ENCODE assay signal across 8 mouse cellular contexts in genomic region chr7:126778147-126778546, GRCm38 (mm10). TPM values are rescaled to one million over a fixed set of nuclear protein-coding genes. Genes with fewer than 3 reads are reported as not detected.
DNase-seq lines count a peak whose midpoint lies in the region; ATAC-seq lines count a peak whose summit lies in the region.

No protein-coding gene starts in this region.

- no peak for DNase-seq in kidney, adult 9 months
- DNase-seq in retina, embryonic 14.5 days (ENCODE audit: low spot score) = no peak
- DNase-seq in layer of hippocampus, adult 11-12 months (ENCODE audit: low spot score) = no peak
- no peak for DNase-seq in left cerebral cortex, adult 18-20 months (ENCODE audit: low spot score in 2 of 2)

- ATAC-seq in kidney, embryonic 14.5 days (ENCODE audit: low FRiP score, low TSS enrichment) = no peak
- ATAC-seq in embryonic facial prominence, embryonic 13.5 days (ENCODE audit: insufficient number of reproducible peaks, insufficient read depth, low FRiP score, low TSS enrichment, low read depth) = no peak
- no peak for ATAC-seq in hindbrain, embryonic 13.5 days (ENCODE audit: low FRiP score)
- no peak for ATAC-seq in midbrain, embryonic 13.5 days

- peaks cover 6% of the 10 kb centered on the region; the same call in 1 of the 2 replicates for H3K36me3 ChIP-seq in kidney, embryonic 14.5 days (ENCODE audit: control insufficient read depth, insufficient read depth, low read length)
- H3K36me3 ChIP-seq in embryonic facial prominence, embryonic 13.5 days = peaks cover 10% of the 10 kb centered on the region; the same call in 1 of the 2 replicates
- H3K36me3 ChIP-seq in hindbrain, embryonic 13.5 days = peaks cover 12% of the 10 kb centered on the region
- peaks cover 5% of the 10 kb centered on the region; the same call in 1 of the 2 replicates for H3K36me3 ChIP-seq in midbrain, embryonic 13.5 days

- H3K27me3 ChIP-seq in kidney, embryonic 14.5 days (ENCODE audit: control insufficient read depth, insufficient read depth, low read length) = no peaks in the 10 kb centered on the region
- no peaks in the 10 kb centered on the region for H3K27me3 ChIP-seq in embryonic facial prominence, embryonic 13.5 days
- H3K27me3 ChIP-seq in hindbrain, embryonic 13.5 days = no peaks in the 10 kb centered on the region
- no peaks in the 10 kb centered on the region for H3K27me3 ChIP-seq in midbrain, embryonic 13.5 days

- H3K27ac ChIP-seq in kidney, embryonic 14.5 days (ENCODE audit: low read depth, low read length) = no peak overlapping the region
- H3K27ac ChIP-seq in embryonic facial prominence, embryonic 13.5 days = no peak overlapping the region
- H3K27ac ChIP-seq in hindbrain, embryonic 13.5 days = peak overlapping the region; percentile 15; the same call in 1 of the 2 replicates
- H3K27ac ChIP-seq in midbrain, embryonic 13.5 days = no peak overlapping the region

- H3K9me3 ChIP-seq in kidney, embryonic 14.5 days (ENCODE audit: control insufficient read depth, low read length) = no peaks in the 10 kb centered on the region
- H3K9me3 ChIP-seq in embryonic facial prominence, embryonic 13.5 days = no peaks in the 10 kb centered on the region
- no peaks in the 10 kb centered on the region for H3K9me3 ChIP-seq in hindbrain, embryonic 13.5 days
- no peaks in the 10 kb centered on the region for H3K9me3 ChIP-seq in midbrain, embryonic 13.5 days

- peaks cover 29% of the 10 kb centered on the region for H3K4me1 ChIP-seq in kidney, embryonic 14.5 days (ENCODE audit: control insufficient read depth, insufficient read depth, low read length)
- peaks cover 47% of the 10 kb centered on the region for H3K4me1 ChIP-seq in embryonic facial prominence, embryonic 13.5 days
- H3K4me1 ChIP-seq in hindbrain, embryonic 13.5 days (replicated peaks) = peaks cover 61% of the 10 kb centered on the region
- peaks cover 53% of the 10 kb centered on the region for H3K4me1 ChIP-seq in midbrain, embryonic 13.5 days (replicated peaks)

- H3K4me3 ChIP-seq in kidney, embryonic 14.5 days (ENCODE audit: low read length) = peak overlapping the region; percentile 73
- H3K4me3 ChIP-seq in embryonic facial prominence, embryonic 13.5 days = no peak overlapping the region; the same call in 1 of the 2 replicates
- 0 out of 2 replicates have a peak overlapping the region, but pooled peaks have one; percentile 82 for H3K4me3 ChIP-seq in hindbrain, embryonic 13.5 days
- peak overlapping the region; percentile 58 for H3K4me3 ChIP-seq in midbrain, embryonic 13.5 days (replicated peaks)

- no peak overlapping the region; the same call in 1 of the 2 replicates for H3K4me2 ChIP-seq in kidney, embryonic 14.5 days (replicated peaks; ENCODE audit: low read depth, low read length)
- peak overlapping the region; percentile 92 for H3K4me2 ChIP-seq in embryonic facial prominence, embryonic 13.5 days
- H3K4me2 ChIP-seq in hindbrain, embryonic 13.5 days = peak overlapping the region; percentile 91
- H3K4me2 ChIP-seq in midbrain, embryonic 13.5 days (replicated peaks) = peak overlapping the region; percentile 89

- 91% methylated on average over 3 of the region's 3 CpGs for WGBS in kidney, embryonic 14.5 days
- WGBS in embryonic facial prominence, embryonic 13.5 days = 79% methylated on average over 3 of the region's 3 CpGs
- WGBS in hindbrain, embryonic 13.5 days = 77% methylated on average over 3 of the region's 3 CpGs
- WGBS in midbrain, embryonic 13.5 days = 79% methylated on average over 3 of the region's 3 CpGs

- no peak overlapping the region for H3K9ac ChIP-seq in kidney, embryonic 14.5 days (ENCODE audit: low read depth, low read length)
- H3K9ac ChIP-seq in embryonic facial prominence, embryonic 13.5 days = peak overlapping the region; percentile 90
- H3K9ac ChIP-seq in hindbrain, embryonic 13.5 days = peak overlapping the region; percentile 98; the same call in 1 of the 2 replicates
- H3K9ac ChIP-seq in midbrain, embryonic 13.5 days (replicated peaks) = no peak overlapping the region; the same call in 1 of the 2 replicates

RNA-seq across cellular contexts. Expression of gene Ypel3, which starts 1.4 kb away (rescaled TPM):
- polyA plus RNA-seq in kidney, embryonic 14.5 days (2014; fragmentation: Nextera tagmentation; extraction: Ambion mirVana) = 87.5 and 94.5 TPM in 2 replicates
- 104 and 112 TPM in 2 replicates for polyA plus RNA-seq in embryonic facial prominence, embryonic 13.5 days (2015; fragmentation: Nextera tagmentation; extraction: Ambion mirVana)
- polyA plus RNA-seq in hindbrain, embryonic 13.5 days (2015; fragmentation: Nextera tagmentation; extraction: Ambion mirVana) = 173 and 179 TPM in 2 replicates
- polyA plus RNA-seq in midbrain, embryonic 13.5 days (2015; fragmentation: Nextera tagmentation; extraction: Ambion mirVana) = 163 and 180 TPM in 2 replicates
- total RNA-seq in left cerebral cortex, adult 18-20 months (2021) = 100 to 1,000 TPM; 282 to 325 TPM

RNA-seq across cellular contexts. Expression of gene Tbx6, which starts 3.1 kb away (rescaled TPM):
- polyA plus RNA-seq in kidney, embryonic 14.5 days (2014; fragmentation: Nextera tagmentation; extraction: Ambion mirVana) = 0.24 and 0.36 TPM in 2 replicates
- 0.27 and 0.59 TPM in 2 replicates for polyA plus RNA-seq in embryonic facial prominence, embryonic 13.5 days (2015; fragmentation: Nextera tagmentation; extraction: Ambion mirVana)
- polyA plus RNA-seq in hindbrain, embryonic 13.5 days (2015; fragmentation: Nextera tagmentation; extraction: Ambion mirVana) = 0.32 and 0.84 TPM in 2 replicates
- polyA plus RNA-seq in midbrain, embryonic 13.5 days (2015; fragmentation: Nextera tagmentation; extraction: Ambion mirVana) = 0.36 and 0.49 TPM in 2 replicates
- under 1 TPM; 0.56 to 0.63 TPM for total RNA-seq in left cerebral cortex, adult 18-20 months (2021)

RNA-seq across cellular contexts. Expression of gene Gdpd3, which starts 12.0 kb away (rescaled TPM):
- 2.0 and 2.6 TPM in 2 replicates for polyA plus RNA-seq in kidney, embryonic 14.5 days (2014; fragmentation: Nextera tagmentation; extraction: Ambion mirVana)
- polyA plus RNA-seq in embryonic facial prominence, embryonic 13.5 days (2015; fragmentation: Nextera tagmentation; extraction: Ambion mirVana) = 1.6 and 3.1 TPM in 2 replicates
- 2.0 and 2.3 TPM in 2 replicates for polyA plus RNA-seq in hindbrain, embryonic 13.5 days (2015; fragmentation: Nextera tagmentation; extraction: Ambion mirVana)
- polyA plus RNA-seq in midbrain, embryonic 13.5 days (2015; fragmentation: Nextera tagmentation; extraction: Ambion mirVana) = 2.5 and 2.9 TPM in 2 replicates
- total RNA-seq in left cerebral cortex, adult 18-20 months (2021) = 1 to 10 TPM; 1.3 to 3.5 TPM

RNA-seq across cellular contexts. Expression of gene Ppp4c, which starts 14.1 kb away (rescaled TPM):
- polyA plus RNA-seq in kidney, embryonic 14.5 days (2014; fragmentation: Nextera tagmentation; extraction: Ambion mirVana) = 294 and 371 TPM in 2 replicates
- 300 and 311 TPM in 2 replicates for polyA plus RNA-seq in embryonic facial prominence, embryonic 13.5 days (2015; fragmentation: Nextera tagmentation; extraction: Ambion mirVana)
- 196 and 214 TPM in 2 replicates for polyA plus RNA-seq in hindbrain, embryonic 13.5 days (2015; fragmentation: Nextera tagmentation; extraction: Ambion mirVana)
- 224 and 241 TPM in 2 replicates for polyA plus RNA-seq in midbrain, embryonic 13.5 days (2015; fragmentation: Nextera tagmentation; extraction: Ambion mirVana)
- 10 to 100 TPM; 48.3 to 48.5 TPM for total RNA-seq in left cerebral cortex, adult 18-20 months (2021)

RNA-seq across cellular contexts. Expression of gene Mapk3, which starts 18.7 kb away (rescaled TPM):
- 55.0 and 79.2 TPM in 2 replicates for polyA plus RNA-seq in kidney, embryonic 14.5 days (2014; fragmentation: Nextera tagmentation; extraction: Ambion mirVana)
- 56.7 and 56.9 TPM in 2 replicates for polyA plus RNA-seq in embryonic facial prominence, embryonic 13.5 days (2015; fragmentation: Nextera tagmentation; extraction: Ambion mirVana)
- 94.2 and 95.8 TPM in 2 replicates for polyA plus RNA-seq in hindbrain, embryonic 13.5 days (2015; fragmentation: Nextera tagmentation; extraction: Ambion mirVana)
- 78.8 and 80.7 TPM in 2 replicates for polyA plus RNA-seq in midbrain, embryonic 13.5 days (2015; fragmentation: Nextera tagmentation; extraction: Ambion mirVana)
- 100 to 1,000 TPM; 157 to 208 TPM for total RNA-seq in left cerebral cortex, adult 18-20 months (2021)

Comparison
In these comparisons a context has a peak if more than half of its experiments do, and no peak if none do; other contexts are left out.
1. H3K9ac ChIP-seq: peak in embryonic facial prominence, embryonic 13.5 days (single experiment) and hindbrain, embryonic 13.5 days (single experiment); none in kidney, embryonic 14.5 days (single experiment) and midbrain, embryonic 13.5 days (single experiment).